Mouse (Mus musculus) mouse trophoblast stem cell (cell line): ENCODE data around the gene F8a.
"Not testable (repeated sequence)": the region's sequence is repeated elsewhere in the genome, so short reads cannot be mapped to it uniquely, and the experiment has no call there.

ENCODE experiments used
- in situ Hi-C, 2 experiments: fragments of 300-500 bp; cut with MseI, MboI; formaldehyde crosslinking; loops; 2 replicates in 1 of 2; 3 replicates in 1 of 2; pipeline ENCODE4 v1.15.1; 2025

F8a gene

DNA sequence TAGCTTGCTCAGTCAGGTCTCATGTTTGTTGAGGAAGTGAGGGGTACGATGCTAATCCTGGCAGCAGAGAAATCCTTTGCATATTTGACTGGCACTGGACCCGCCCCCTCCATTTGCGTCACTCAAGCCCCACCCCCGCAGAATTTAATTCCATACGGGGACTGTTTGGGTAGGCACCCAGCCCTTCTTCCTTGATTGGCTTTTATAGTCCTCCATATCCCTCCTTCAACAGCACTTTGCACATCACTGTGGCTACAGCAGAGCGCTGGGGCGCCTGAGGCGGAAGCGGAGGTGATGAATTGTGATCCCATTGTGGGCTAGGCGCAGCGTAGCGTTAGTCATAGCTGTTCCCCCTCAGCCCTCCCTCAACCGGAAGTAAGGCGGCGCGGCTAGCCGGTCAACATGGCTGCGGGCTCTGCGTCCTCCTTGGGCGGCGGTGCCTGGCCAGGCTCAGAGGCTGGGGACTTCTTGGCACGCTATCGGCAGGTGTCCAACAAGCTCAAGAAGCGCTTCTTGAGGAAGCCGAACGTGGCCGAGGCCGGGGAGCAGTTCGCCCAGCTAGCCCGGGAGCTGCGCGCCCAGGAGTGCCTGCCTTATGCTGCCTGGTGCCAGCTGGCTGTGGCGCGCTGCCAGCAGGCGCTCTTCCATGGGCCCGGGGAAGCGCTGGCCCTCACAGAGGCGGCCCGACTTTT lies at the start of gene F8a:
F8a (plus strand) TSS at position 378 of the 692 bp plus-strand sequence.
- in situ Hi-C loops, result loop anchor here (25.0 kb wide), 1 partner anchor 166 kb away; the partner anchor contains the start of gene Pnma3 (in 2 of the 2)

GRCm38 (mm10) chrX:73191934-73192333 lies 36.2 kb upstream of the F8a start, which contains the start of gene Xlr3b:
Gene Xlr3b (plus strand): TSS chrX:73192207.
- in situ Hi-C loops, result not testable (repeated sequence)

- in situ Hi-C loops, result not testable (repeated sequence)
These were observed 14.1 kb upstream of the F8a start, which contains the start of gene Xlr4b for GRCm38 (mm10) chrX:73213819-73214564. Gene Xlr4b (plus strand): TSS chrX:73214333.

DNA sequence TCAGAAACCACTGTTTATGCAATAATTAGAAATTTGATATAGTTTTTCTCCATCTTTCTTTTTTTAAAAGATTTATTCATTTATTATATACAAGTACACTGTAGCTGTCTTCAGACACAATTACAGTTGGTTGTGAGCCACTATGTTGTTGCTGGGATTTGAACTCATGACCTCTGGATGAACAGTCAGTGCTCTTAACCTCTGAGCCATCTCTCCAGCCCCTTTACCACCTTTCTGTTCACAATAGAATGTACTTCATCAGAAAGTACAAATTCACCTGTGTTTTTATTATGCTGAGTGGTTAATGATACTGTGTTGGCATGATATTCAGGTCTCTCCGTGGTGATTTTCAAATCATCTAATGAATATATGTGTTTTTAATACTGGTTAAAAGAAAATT lies 2.7 kb upstream of the F8a start:
- in situ Hi-C loops, result loop anchor here (25.0 kb wide), 1 partner anchor 163 kb away; the partner anchor contains the start of gene Pnma3 (in 2 of the 2)

DNA sequence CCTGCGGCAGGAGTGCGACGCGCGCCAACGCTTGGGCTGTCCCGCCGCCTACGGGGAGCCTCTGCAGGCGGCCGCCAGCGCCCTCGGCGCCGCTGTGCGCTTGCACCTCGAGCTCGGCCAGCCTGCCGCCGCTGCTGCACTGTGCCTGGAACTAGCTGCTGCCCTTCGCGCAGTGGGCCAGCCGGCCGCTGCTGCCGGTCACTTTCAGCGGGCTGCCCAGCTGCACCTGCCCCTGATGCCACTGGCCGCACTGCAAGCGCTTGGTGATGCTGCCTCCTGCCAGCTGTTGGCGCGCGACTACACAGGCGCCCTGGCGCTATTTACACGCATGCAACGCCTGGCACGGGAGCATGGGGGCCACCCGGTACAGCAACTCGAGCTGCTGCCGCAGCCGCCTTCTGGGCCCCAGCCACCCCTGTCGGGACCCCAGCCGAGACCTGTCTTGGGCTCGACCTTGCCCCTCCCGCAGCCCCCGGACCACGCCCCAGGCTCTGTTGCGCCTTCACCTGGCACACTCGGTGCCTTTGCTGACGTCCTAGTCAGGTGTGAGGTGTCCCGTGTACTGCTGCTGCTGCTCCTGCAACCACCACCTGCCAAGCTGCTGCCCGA lies 619 bp downstream of the F8a start:
- in situ Hi-C loops, result loop anchor here (25.0 kb wide), 1 partner anchor 166 kb away; the partner anchor contains the start of gene Pnma3 (in 2 of the 2)

DNA sequence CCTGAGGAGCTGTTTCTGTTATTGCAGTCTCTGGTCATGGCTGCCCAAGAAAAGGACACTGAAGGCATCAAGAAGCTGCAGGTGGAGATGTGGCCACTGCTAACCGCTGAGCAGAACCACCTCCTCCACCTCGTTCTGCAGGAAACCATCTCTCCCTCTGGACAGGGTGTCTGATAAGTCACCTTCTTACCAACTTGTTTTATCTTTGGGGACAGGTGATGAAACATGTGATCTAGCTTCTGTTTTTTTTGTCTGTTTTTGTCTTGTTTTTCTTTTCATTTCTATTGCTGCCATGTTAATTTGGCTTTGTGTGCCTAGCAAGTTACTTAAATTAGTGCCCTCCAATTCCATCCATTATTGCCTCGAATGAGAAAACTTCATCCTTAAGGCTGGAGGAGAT lies 1.2 kb downstream of the F8a start:
- in situ Hi-C loops, result loop anchor here (25.0 kb wide), 1 partner anchor 167 kb away; the partner anchor contains the start of gene Pnma3 (in 2 of the 2)

- in situ Hi-C loops, result loop anchor here (25.0 kb wide), 1 partner anchor 181 kb away; the partner anchor contains the start of gene Pnma3 (in 2 of the 2)
These were observed 14.8 kb downstream of the F8a start, which contains the start of gene Xlr4c for GRCm38 (mm10) chrX:73242821-73243325. Gene Xlr4c (minus strand): TSS chrX:73243130.

- in situ Hi-C loops, result not testable (repeated sequence)
These were observed 34.3 kb downstream of the F8a start for GRCm38 (mm10) chrX:73262428-73262827.

DNA sequence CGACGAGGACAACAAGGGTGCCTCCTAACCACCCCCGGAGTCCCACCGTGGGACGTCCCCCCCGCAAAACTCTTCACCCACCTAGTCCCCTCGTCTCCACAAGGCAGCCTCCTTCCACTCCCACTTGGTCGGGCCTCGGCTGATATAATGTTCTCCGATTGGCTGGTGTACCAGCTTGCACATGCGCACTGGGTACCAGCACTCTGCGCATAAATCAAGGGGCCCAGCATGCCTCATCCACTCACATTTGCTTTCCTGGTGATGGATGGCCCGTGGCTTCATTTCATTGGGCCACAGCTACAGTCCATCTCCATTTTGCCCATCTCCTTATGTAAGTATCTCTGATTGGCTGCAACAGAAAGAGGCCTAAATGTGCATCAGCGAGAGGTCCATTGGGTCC lies 37.2 kb downstream of the F8a start, which contains the start of gene Xlr3c:
Xlr3c (minus strand) TSS at position 121 of the 400 bp plus-strand sequence.
- in situ Hi-C loops, result not testable (repeated sequence)
